Mouse (Mus musculus): ENCODE measurements around the gene Pard6b.

Gene Pard6b

GRCm38 (mm10) chr2:168065511-168065910 lies 15.3 kb upstream of the Pard6b start:
- no peak for DNase-seq

- no peak for DNase-seq
Observed at GRCm38 (mm10) chr2:168066783-168067182, 14.0 kb upstream of the Pard6b start.

GRCm38 (mm10) chr2:168070425-168070824 lies 10.4 kb upstream of the Pard6b start:
- DNase-seq: no peak

GRCm38 (mm10) chr2:168072436-168073131 lies 8.2 kb upstream of the Pard6b start:
- DNase-seq: peak; percentile 83

GRCm38 (mm10) chr2:168073722-168074121 lies 7.1 kb upstream of the Pard6b start:
- DNase-seq: no peak

GRCm38 (mm10) chr2:168074457-168074856 lies 6.3 kb upstream of the Pard6b start:
- DNase-seq: no peak

- DNase-seq: no peak
Observed at GRCm38 (mm10) chr2:168076840-168077576, 3.8 kb upstream of the Pard6b start.

- DNase-seq: peak; percentile 70
Observed at GRCm38 (mm10) chr2:168078107-168078830, 2.5 kb upstream of the Pard6b start.

- DNase-seq: peak; percentile 50
Observed at GRCm38 (mm10) chr2:168081299-168081932, 612 bp downstream of the Pard6b start.

- no peak for DNase-seq
Observed at GRCm38 (mm10) chr2:168081933-168082306, 1.1 kb downstream of the Pard6b start.

GRCm38 (mm10) chr2:168083593-168083992 lies 2.8 kb downstream of the Pard6b start:
- DNase-seq: no peak

- no peak for DNase-seq
Observed at GRCm38 (mm10) chr2:168084228-168084627, 3.4 kb downstream of the Pard6b start.

- DNase-seq: no peak
Observed at GRCm38 (mm10) chr2:168085621-168086265, 4.9 kb downstream of the Pard6b start.

GRCm38 (mm10) chr2:168086318-168086717 lies 5.5 kb downstream of the Pard6b start:
- DNase-seq: no peak

GRCm38 (mm10) chr2:168086839-168087238 lies 6.0 kb downstream of the Pard6b start:
- no peak for DNase-seq

GRCm38 (mm10) chr2:168091560-168091959 lies 10.8 kb downstream of the Pard6b start:
- DNase-seq: no peak

GRCm38 (mm10) chr2:168093077-168093476 lies 12.3 kb downstream of the Pard6b start:
- no peak for DNase-seq

GRCm38 (mm10) chr2:168095077-168095476 lies 14.3 kb downstream of the Pard6b start:
- DNase-seq: peak; percentile 72

- DNase-seq: no peak
Observed at GRCm38 (mm10) chr2:168096487-168096886, 15.7 kb downstream of the Pard6b start.

GRCm38 (mm10) chr2:168098040-168098439 lies 17.2 kb downstream of the Pard6b start:
- DNase-seq: peak; percentile 60

GRCm38 (mm10) chr2:168100008-168100407 lies 19.2 kb downstream of the Pard6b start:
- DNase-seq: no peak

GRCm38 (mm10) chr2:168101805-168102204 lies 21.0 kb downstream of the Pard6b start:
- DNase-seq: no peak

GRCm38 (mm10) chr2:168103341-168103740 lies 22.5 kb downstream of the Pard6b start:
- no peak for DNase-seq
